Mouse (Mus musculus): ENCODE measurements around the gene Wdr60.

Wdr60 gene

GRCm38 (mm10) chr12:116183212-116183935 lies 79.4 kb downstream of the Wdr60 start:
- no peak for DNase-seq (ENCODE audit: low read depth, low spot score)

- no peak for DNase-seq (ENCODE audit: low read depth, low spot score)
Measured at GRCm38 (mm10) chr12:116182376-116182775, 80.4 kb downstream of the Wdr60 start.

- DNase-seq (ENCODE audit: low read depth, low spot score), result no peak
Measured at GRCm38 (mm10) chr12:116181436-116182050, 81.3 kb downstream of the Wdr60 start.

- DNase-seq (ENCODE audit: low read depth, low spot score), result no peak
Measured at GRCm38 (mm10) chr12:116176930-116177329, 85.9 kb downstream of the Wdr60 start.

GRCm38 (mm10) chr12:116169666-116170065 lies 93.2 kb downstream of the Wdr60 start:
- no peak for DNase-seq (ENCODE audit: low read depth, low spot score)

GRCm38 (mm10) chr12:116165368-116165767 lies 97.5 kb downstream of the Wdr60 start:
- DNase-seq (ENCODE audit: low read depth, low spot score), result no peak

- no peak for DNase-seq (ENCODE audit: low read depth, low spot score)
Measured at GRCm38 (mm10) chr12:116159695-116160094, 103.1 kb downstream of the Wdr60 start.

- DNase-seq (ENCODE audit: low read depth, low spot score), result no peak
Measured at GRCm38 (mm10) chr12:116159223-116159622, 103.6 kb downstream of the Wdr60 start.

- DNase-seq (ENCODE audit: low read depth, low spot score), result no peak
Measured at GRCm38 (mm10) chr12:116156792-116157532, 105.9 kb downstream of the Wdr60 start.
